Mouse (Mus musculus) kidney, postnatal 0 days (tissue): ENCODE results near the gene Prdx2. TPM values are rescaled to one million over a fixed set of nuclear protein-coding genes. Genes with fewer than 3 reads are reported as not detected.

Experiments used
- ATAC-seq: fragments of 200-750 bp; cut with Nextera tagmentation; replicated peaks from 2 replicates; pipeline ENCODE4 v1.8.0; 2017; ENCODE audit warnings: low read depth, moderate number of reproducible peaks, moderate TSS enrichment, moderate library complexity; ENCODE audit not compliant: low FRiP score
- DNase-seq: peaks from one replicate; pipeline ENCODE4 v3.0.0-alpha.2; 2016; ENCODE audit warnings: low spot score
- H3K27ac ChIP-seq: fragments of 300-500 bp; sonication (generic); 2 replicates; pipeline ENCODE4 v1.5.1; 2014; ENCODE audit warnings: mild to moderate bottlenecking
- H3K27me3 ChIP-seq: fragments of 300-500 bp; sonication (generic); 2 replicates; pipeline ENCODE4 v1.6.1; 2014; ENCODE audit warnings: low read length, mixed read lengths; ENCODE audit not compliant: insufficient read depth
- H3K36me3 ChIP-seq: fragments of 300-500 bp; sonication (generic); 2 replicates; pipeline ENCODE4 v1.6.1; 2014; ENCODE audit warnings: low read length, mixed read lengths; ENCODE audit not compliant: insufficient read depth
- H3K4me1 ChIP-seq: fragments of 300-500 bp; sonication (generic); replicated peaks from 2 replicates; pipeline ENCODE4 v1.6.1; 2014; ENCODE audit warnings: antibody characterized with exemption, low read length, mixed read lengths; ENCODE audit not compliant: insufficient read depth
- H3K4me2 ChIP-seq: fragments of 300-500 bp; sonication (generic); 2 replicates; pipeline ENCODE4 v1.6.1; 2014; ENCODE audit warnings: mild to moderate bottlenecking, low read length, moderate library complexity, mixed read lengths
- H3K4me3 ChIP-seq: fragments of 300-500 bp; sonication (generic); replicated peaks from 2 replicates; pipeline ENCODE4 v1.5.1; 2014; ENCODE audit warnings: low read depth, low read length
- H3K9ac ChIP-seq: fragments of 300-500 bp; sonication (generic); 2 replicates; pipeline ENCODE4 v1.6.1; 2014; ENCODE audit warnings: low read depth, low read length
- H3K9me3 ChIP-seq: fragments of 300-500 bp; sonication (generic); replicated peaks from 2 replicates; pipeline ENCODE4 v1.6.1; 2016; ENCODE audit warnings: low read length, inconsistent platforms, mixed read lengths
- CTCF ChIP-seq: IDR thresholded peaks from 2 replicates; pipeline ENCODE4 v1.5.1; 2016; ENCODE audit warnings: antibody characterized with exemption, low read depth, mild to moderate bottlenecking, moderate library complexity
- WGBS: fragments of 180-500 bp; shearing (Covaris S2); extraction: QIAGEN DNeasy Blood & Tissue Kit; methylation state at CpG from one replicate; pipeline ENCODE4 v1.1.7; 2014; 5-methylcytosine and 5-hydroxymethylcytosine counted together
- microRNA-seq: library from miRNA; unstranded; fragments of <30 nt; microRNA quantifications from one replicate; pipeline ENCODE4, GENCODE M21; 2016
- polyA plus RNA-seq: library from polyadenylated mRNA; unstranded; fragments of >200 nt; fragmentation: Nextera tagmentation; extraction: Ambion mirVana; gene quantifications from 2 replicates; pipeline ENCODE4 v1.2.1, GENCODE M21; 2015

Gene Prdx2
- polyA plus RNA-seq, 1 experiment from 2014 or later: 729 TPM

- ATAC-seq (no peak), DNase-seq (no peak)
- H3K9me3 ChIP-seq: no peaks in the 10 kb centered on the region
- no peaks in the 10 kb centered on the region for H3K27me3 ChIP-seq
- H3K9ac ChIP-seq: no peak overlapping the region
- peaks cover 21% of the 10 kb centered on the region for H3K36me3 ChIP-seq
- H3K4me1 ChIP-seq: peaks cover 12% of the 10 kb centered on the region
- H3K4me2 ChIP-seq: peak overlapping the region; percentile 93; the same call in 1 of the 2 replicates
- no peak for TF ChIP-seq CTCF
- no peak overlapping the region for H3K4me3 ChIP-seq
- 94% methylated on average over 3 of the region's 3 CpGs for WGBS
- no peak overlapping the region for H3K27ac ChIP-seq
Observed at GRCm38 (mm10) chr8:85023846-85024245, 54.5 kb downstream of the Prdx2 start.

Small RNA genes within 50 kb of the gene (microRNA-seq; reads per million reads assigned to microRNA genes)
- gene Gm24197: not detected

Other genes starting within 250 kb of the Prdx2 start
- 1.9 and 2.5 TPM in 2 replicates for gene G430095P16Rik, start 246.6 kb upstream of the Prdx2 start, polyA plus RNA-seq
- gene Nfix, start 169.2 kb upstream of the Prdx2 start, polyA plus RNA-seq: 21.1 and 22.3 TPM in 2 replicates
- 7.0 and 7.4 TPM in 2 replicates for gene Dand5, start 146.8 kb upstream of the Prdx2 start, polyA plus RNA-seq
- gene Gadd45gip1, start 138.1 kb upstream of the Prdx2 start, polyA plus RNA-seq: 51.0 and 54.3 TPM in 2 replicates
- 97.1 and 98.9 TPM in 2 replicates for gene Rad23a, start 128.9 kb upstream of the Prdx2 start, polyA plus RNA-seq
- 644 and 753 TPM in 2 replicates for gene Calr, start 122.7 kb upstream of the Prdx2 start, polyA plus RNA-seq
- gene Farsa, start 112.6 kb upstream of the Prdx2 start, polyA plus RNA-seq: 68.2 and 74.7 TPM in 2 replicates
- 43.0 and 45.7 TPM in 2 replicates for gene Syce2, start 97.5 kb upstream of the Prdx2 start, polyA plus RNA-seq
- 59.2 and 67.6 TPM in 2 replicates for gene Gcdh, start 75.7 kb upstream of the Prdx2 start, polyA plus RNA-seq
- gene Klf1, start 67.7 kb upstream of the Prdx2 start, polyA plus RNA-seq: 1.1 and 1.8 TPM in 2 replicates
- gene Dnase2a, start 61.0 kb upstream of the Prdx2 start, polyA plus RNA-seq: 12.3 and 13.2 TPM in 2 replicates
- gene Mast1, start 32.2 kb upstream of the Prdx2 start, polyA plus RNA-seq: 0.04 and 0.08 TPM in 2 replicates
- gene Rtbdn, start 22.6 kb upstream of the Prdx2 start, polyA plus RNA-seq: 0.09 TPM in 1 of 2 replicates, not detected in the other
- not detected in 2 replicates for gene Gm49661, start 154 bp upstream of the Prdx2 start, polyA plus RNA-seq
- gene Rnaseh2a, start 180 bp downstream of the Prdx2 start, polyA plus RNA-seq: 101 and 103 TPM in 2 replicates
- 22.7 and 27.7 TPM in 2 replicates for gene Junb, start 9.1 kb downstream of the Prdx2 start, polyA plus RNA-seq
- 30.2 and 32.0 TPM in 2 replicates for gene Hook2, start 21.0 kb downstream of the Prdx2 start, polyA plus RNA-seq
- not detected in 2 replicates for gene Best2, start 44.9 kb downstream of the Prdx2 start, polyA plus RNA-seq
- gene Asna1, start 55.7 kb downstream of the Prdx2 start, polyA plus RNA-seq: 116 and 125 TPM in 2 replicates
- gene Trir, start 57.2 kb downstream of the Prdx2 start, polyA plus RNA-seq: 120 and 131 TPM in 2 replicates
- 19.0 and 19.4 TPM in 2 replicates for gene Tnpo2, start 67.3 kb downstream of the Prdx2 start, polyA plus RNA-seq
- 35.2 and 38.5 TPM in 2 replicates for gene Fbxw9, start 90.5 kb downstream of the Prdx2 start, polyA plus RNA-seq
- gene Gm5741, start 98.4 kb downstream of the Prdx2 start, polyA plus RNA-seq: not detected in 2 replicates
- gene Dhps, start 102.2 kb downstream of the Prdx2 start, polyA plus RNA-seq: 55.7 and 59.7 TPM in 2 replicates
- 152 and 156 TPM in 2 replicates for gene Wdr83os, start 111.2 kb downstream of the Prdx2 start, polyA plus RNA-seq
- gene Wdr83, start 111.7 kb downstream of the Prdx2 start, polyA plus RNA-seq: 33.8 and 36.7 TPM in 2 replicates
- 40.1 and 42.3 TPM in 2 replicates for gene Man2b1, start 113.7 kb downstream of the Prdx2 start, polyA plus RNA-seq
- 1.4 and 2.0 TPM in 2 replicates for gene Zfp791, start 153.5 kb downstream of the Prdx2 start, polyA plus RNA-seq
- not detected in 2 replicates for gene Cks1brt, start 182.3 kb downstream of the Prdx2 start, polyA plus RNA-seq